Mouse (Mus musculus) ES-E14 (cell line): ENCODE results near the gene Cyp20a1.

Experiments used
- HCFC1 ChIP-seq: IDR thresholded peaks from 2 replicates; pipeline ENCODE4 v1.6.1; 2012; ENCODE audit warnings: low read length, inconsistent platforms, borderline replicate concordance; ENCODE audit not compliant: insufficient read depth
- MAFK ChIP-seq: IDR thresholded peaks from 2 replicates; pipeline ENCODE4 v1.6.1; 2014; ENCODE audit warnings: mild to moderate bottlenecking, low read depth, low read length, inconsistent platforms; ENCODE audit not compliant: insufficient read depth

DNA sequence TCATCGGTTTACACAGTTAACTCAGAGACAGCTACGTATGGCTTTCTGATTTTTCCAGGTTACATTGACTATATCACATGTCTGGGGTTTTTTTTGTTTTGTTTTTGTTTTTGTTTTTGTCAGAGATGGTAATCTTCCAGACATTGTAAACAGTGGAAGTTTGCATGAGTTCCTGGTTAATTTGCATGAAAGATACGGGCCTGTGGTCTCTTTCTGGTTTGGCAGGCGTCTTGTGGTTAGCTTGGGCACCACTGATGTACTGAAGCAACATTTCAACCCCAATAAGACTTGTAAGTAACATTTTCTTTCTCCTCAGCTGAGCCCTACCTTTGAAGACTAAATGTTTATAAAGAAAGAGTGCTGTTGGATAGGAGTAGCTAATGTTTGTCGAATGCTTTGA is 9.7 kb downstream of the Cyp20a1 start:
- TF ChIP-seq MAFK (no peak), HCFC1 (no peak)
